Mouse (Mus musculus) MEL (cell line): ENCODE data around the gene Harbi1.

Experiments used
- CHD1 ChIP-seq: IDR thresholded peaks from 2 replicates; pipeline ENCODE4 v1.6.1; 2012; ENCODE audit warnings: low read depth, mild to moderate bottlenecking, inconsistent platforms, low read length, improper control_type of control experiment
- CTCF ChIP-seq, 3 experiments: IDR thresholded peaks in 2 of 3; conservative IDR thresholded peaks in 1 of 3; 2 replicates each; pipeline ENCODE4 v1.5.1; 2011 to 2012; ENCODE audit warnings: low read length in 3 of 3, low read depth in 2 of 3, mild to moderate bottlenecking in 2 of 3, improper control_type of control experiment in 1 of 3, inconsistent platforms in 1 of 3, mixed read lengths in 1 of 3, moderate library complexity in 1 of 3; ENCODE audit not compliant: control insufficient read depth in 1 of 3, insufficient read depth in 1 of 3, poor library complexity in 1 of 3, severe bottlenecking in 1 of 3
- EP300 ChIP-seq, 2 experiments: IDR thresholded peaks; 2 replicates each; pipeline ENCODE4 v1.6.1; 2011; ENCODE audit warnings: improper control_type of control experiment in 2 of 2, low read length in 2 of 2, low read depth in 1 of 2, mild to moderate bottlenecking in 1 of 2
- GATA1 ChIP-seq: IDR thresholded peaks from 2 replicates; pipeline ENCODE4 v1.6.1; 2011; ENCODE audit warnings: low read depth, low read length, improper control_type of control experiment
- NRF1 ChIP-seq: IDR thresholded peaks from 2 replicates; pipeline ENCODE4 v1.6.1; 2014; ENCODE audit warnings: low read depth, mild to moderate bottlenecking, inconsistent platforms, low read length, improper control_type of control experiment, moderate library complexity; ENCODE audit not compliant: poor library complexity, insufficient read depth, severe bottlenecking
- POLR2A ChIP-seq, 2 experiments: IDR thresholded peaks; 2 replicates each; pipeline ENCODE4 v1.6.1; 2011 to 2012; ENCODE audit warnings: low read length in 2 of 2, mild to moderate bottlenecking in 2 of 2, control low read depth in 1 of 2, improper control_type of control experiment in 1 of 2, low read depth in 1 of 2, moderate library complexity in 1 of 2; ENCODE audit not compliant: control insufficient read depth in 1 of 2, insufficient read depth in 1 of 2, poor library complexity in 1 of 2
- SMC3 ChIP-seq: IDR thresholded peaks from 2 replicates; pipeline ENCODE4 v1.6.1; 2011; ENCODE audit warnings: low read depth, low read length, improper control_type of control experiment
- TCF12 ChIP-seq: IDR thresholded peaks from 2 replicates; pipeline ENCODE4 v1.6.1; 2014; ENCODE audit warnings: low read depth, mild to moderate bottlenecking, inconsistent platforms, low read length, improper control_type of control experiment, moderate library complexity
- UBTF ChIP-seq: IDR thresholded peaks from 2 replicates; pipeline ENCODE4 v1.6.1; 2012; ENCODE audit warnings: low read depth, mild to moderate bottlenecking, inconsistent platforms, low read length, improper control_type of control experiment, moderate library complexity, borderline replicate concordance; ENCODE audit not compliant: insufficient read depth
- USF1 ChIP-seq: IDR thresholded peaks from 2 replicates; pipeline ENCODE4 v1.6.1; 2014; ENCODE audit warnings: low read depth, mild to moderate bottlenecking, inconsistent platforms, low read length, improper control_type of control experiment, moderate library complexity
- ZKSCAN1 ChIP-seq: IDR thresholded peaks from 2 replicates; pipeline ENCODE4 v1.6.1; 2012; ENCODE audit warnings: low read depth, mild to moderate bottlenecking, inconsistent platforms, low read length, improper control_type of control experiment, moderate library complexity
- ZNF384 ChIP-seq: IDR thresholded peaks from 2 replicates; pipeline ENCODE4 v1.6.1; 2012; ENCODE audit warnings: low read depth, mild to moderate bottlenecking, inconsistent platforms, low read length, improper control_type of control experiment

GRCm38 (mm10) chr2:91674895-91675294 lies 35.8 kb upstream of the Harbi1 start:
- no peak for TF ChIP-seq UBTF
- no peak for TF ChIP-seq EP300 (IDR thresholded peaks at IDR 0.05; ENCODE audit: low read depth in 1 of 2, low read length in 2 of 2)
- TF ChIP-seq SMC3 = no peak
- no peak for TF ChIP-seq ZNF384
- TF ChIP-seq USF1 = no peak
- no peak for TF ChIP-seq CTCF (IDR thresholded peaks at IDR 0.05 in 2 of 3, conservative IDR thresholded peaks at IDR 0.05 in 1 of 3; ENCODE audit: control insufficient read depth in 1 of 3, insufficient read depth in 1 of 3, low read depth in 2 of 3, low read length in 3 of 3, poor library complexity in 1 of 3, severe bottlenecking in 1 of 3)
- no peak for TF ChIP-seq ZKSCAN1
- no peak for TF ChIP-seq CHD1
- TF ChIP-seq TCF12 = no peak
- no peak for TF ChIP-seq POLR2A (IDR thresholded peaks at IDR 0.05; ENCODE audit: control insufficient read depth in 1 of 2, insufficient read depth in 1 of 2, low read depth in 1 of 2, low read length in 2 of 2, poor library complexity in 1 of 2)
- TF ChIP-seq GATA1 = no peak
- no peak for TF ChIP-seq NRF1
